Mouse (Mus musculus): Measurements from ENCODE around the gene Gnl2.

The Gnl2 gene

GRCm38 (mm10) chr4:125084403-125085345 lies 68.3 kb downstream of the Gnl2 start, which contains the start of gene Meaf6:
Gene Meaf6, plus strand, starts transcription at chr4:125085134.
- DNase-seq (ENCODE audit: low read depth) = peak; percentile 92

DNA sequence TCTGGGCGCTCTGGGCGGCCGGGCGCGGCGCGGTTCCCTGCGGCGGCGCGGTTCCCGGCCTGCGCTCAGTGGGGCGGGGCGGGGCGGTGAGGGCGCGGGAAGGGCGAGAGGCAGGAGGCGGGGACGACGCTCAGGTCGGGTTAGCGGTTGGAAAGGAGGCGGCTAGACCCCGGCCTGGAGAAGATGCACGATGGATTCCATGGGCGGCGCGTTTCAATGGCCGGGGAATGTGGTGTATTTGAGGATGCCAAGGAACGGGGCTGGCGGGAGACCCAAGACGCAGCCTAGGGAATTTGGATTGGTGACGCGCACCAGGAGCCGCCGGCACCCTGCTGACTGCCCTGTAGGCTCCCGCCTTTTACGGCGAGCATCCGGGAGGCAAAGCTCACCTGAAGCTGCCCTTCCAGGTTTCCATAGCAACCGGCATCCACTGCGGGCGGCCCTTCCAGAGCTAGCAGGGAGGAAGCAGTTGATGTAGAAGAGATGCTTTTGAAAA lies 69.0 kb downstream of the Gnl2 start:
- peak; percentile 84 for DNase-seq (ENCODE audit: low read depth)

GRCm38 (mm10) chr4:125093031-125093430 lies 76.6 kb downstream of the Gnl2 start:
- DNase-seq (ENCODE audit: low read depth) = no peak

DNA sequence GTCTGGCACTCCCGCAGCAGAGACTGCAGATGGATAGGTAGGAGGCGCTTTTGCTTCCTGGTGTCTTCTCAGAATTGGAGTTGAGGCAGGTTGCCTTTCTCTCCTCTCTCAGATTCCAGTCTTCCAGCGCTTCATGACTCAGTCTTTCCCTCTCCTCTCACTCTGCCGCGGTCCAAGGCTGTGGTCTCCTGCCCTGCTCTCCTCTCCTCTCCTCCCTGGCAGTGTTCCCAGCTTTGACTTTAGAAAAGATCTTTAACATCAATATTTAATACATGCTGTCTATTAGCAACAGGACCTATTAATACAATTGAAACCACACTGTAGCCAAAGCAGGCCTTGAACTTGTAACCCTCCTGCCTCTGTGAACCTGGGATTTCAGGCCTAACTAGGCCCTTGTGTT lies 79.7 kb downstream of the Gnl2 start:
- no peak for DNase-seq (ENCODE audit: low read depth)

GRCm38 (mm10) chr4:125097412-125097811 lies 81.0 kb downstream of the Gnl2 start:
- DNase-seq (ENCODE audit: low read depth) = no peak

GRCm38 (mm10) chr4:125099458-125099857 lies 83.1 kb downstream of the Gnl2 start:
- DNase-seq (ENCODE audit: low read depth) = peak; percentile 94

- DNase-seq (ENCODE audit: low read depth) = no peak
Observed at GRCm38 (mm10) chr4:125101334-125101733, 84.9 kb downstream of the Gnl2 start.

Data from induced T-regulatory cell, adult 2 months (primary cell).